Mouse (Mus musculus) limb, embryonic 12.5 days (tissue): ENCODE measurements at regions not wholly inside any gene's neighbourhood (a gene's known extent, or its start where the extent isn't known, plus 50 kb on each side); places are given as distances from the start of the nearest gene placed in this dataset.
A peak's percentile ranks its signal among the peaks of the same experiment; 100 is the strongest.

Experiments
- ATAC-seq: fragments of 200-750 bp; cut with Nextera tagmentation; 2 replicates; pipeline ENCODE4 v1.8.0; 2017; ENCODE audit warnings: low read depth, moderate TSS enrichment; ENCODE audit not compliant: insufficient number of reproducible peaks, insufficient read depth, low FRiP score, low TSS enrichment
- H3K27ac ChIP-seq: fragments of 300-500 bp; sonication (generic); 2 replicates; pipeline ENCODE4 v1.5.1; 2016; ENCODE audit warnings: mild to moderate bottlenecking, moderate library complexity
- H3K27me3 ChIP-seq: fragments of 300-500 bp; sonication (generic); 2 replicates; pipeline ENCODE4 v1.6.1; 2016; ENCODE audit warnings: mild to moderate bottlenecking, moderate library complexity
- H3K36me3 ChIP-seq: fragments of 300-500 bp; sonication (generic); 2 replicates; pipeline ENCODE4 v1.6.1; 2016; ENCODE audit warnings: mild to moderate bottlenecking, moderate library complexity
- H3K4me1 ChIP-seq: fragments of 300-500 bp; sonication (generic); replicated peaks from 2 replicates; pipeline ENCODE4 v1.6.1; 2016
- H3K4me2 ChIP-seq: fragments of 300-500 bp; sonication (generic); 2 replicates; pipeline ENCODE4 v1.6.1; 2016; ENCODE audit warnings: mild to moderate bottlenecking, moderate library complexity
- H3K4me3 ChIP-seq: fragments of 300-500 bp; sonication (generic); replicated peaks from 2 replicates; pipeline ENCODE4 v1.5.1; 2016; ENCODE audit warnings: mild to moderate bottlenecking
- H3K9ac ChIP-seq: fragments of 300-500 bp; sonication (generic); replicated peaks from 2 replicates; pipeline ENCODE4 v1.6.1; 2016; ENCODE audit warnings: mild to moderate bottlenecking, moderate library complexity
- H3K9me3 ChIP-seq: fragments of 300-500 bp; sonication (generic); 2 replicates; pipeline ENCODE4 v1.6.1; 2016; ENCODE audit warnings: mild to moderate bottlenecking, moderate library complexity
- WGBS: fragments of 180-500 bp; shearing (Covaris S2); methylation state at CpG from one replicate; pipeline ENCODE4 v1.1.7; 2016; 5-methylcytosine and 5-hydroxymethylcytosine counted together

DNA sequence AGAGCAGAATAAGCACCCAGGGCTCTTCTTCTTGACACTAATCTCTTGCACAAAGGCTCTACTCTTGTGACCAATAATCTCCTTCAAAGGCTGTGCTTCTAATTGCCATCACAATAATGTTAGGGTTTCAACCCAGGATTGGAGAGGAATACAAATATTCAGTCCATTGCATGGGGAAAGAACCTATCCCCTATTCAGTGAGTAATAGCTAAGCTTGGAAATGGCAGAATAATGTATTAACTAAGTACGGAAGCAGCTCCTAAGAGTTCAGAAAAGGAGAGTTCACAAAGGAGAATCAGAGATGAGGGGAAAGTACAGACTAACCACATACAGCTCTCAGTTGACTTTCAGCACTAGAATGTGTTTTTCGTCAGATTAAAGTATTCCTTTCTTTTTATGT lies 544.3 kb downstream of the Nfib start:
- Histone ChIP-seq H3K36me3 (no peaks in the 10 kb centered on the region), H3K9me3 (no peaks in the 10 kb centered on the region), H3K4me2 (no peak overlapping the region), H3K27ac (no peak overlapping the region), H3K4me1 (peaks cover 8% of the 10 kb centered on the region), H3K4me3 (no peak overlapping the region), H3K27me3 (no peaks in the 10 kb centered on the region), H3K9ac (no peak overlapping the region)
- ATAC-seq = no peak
- 86% methylated on average over 2 of the region's 2 CpGs for WGBS

DNA sequence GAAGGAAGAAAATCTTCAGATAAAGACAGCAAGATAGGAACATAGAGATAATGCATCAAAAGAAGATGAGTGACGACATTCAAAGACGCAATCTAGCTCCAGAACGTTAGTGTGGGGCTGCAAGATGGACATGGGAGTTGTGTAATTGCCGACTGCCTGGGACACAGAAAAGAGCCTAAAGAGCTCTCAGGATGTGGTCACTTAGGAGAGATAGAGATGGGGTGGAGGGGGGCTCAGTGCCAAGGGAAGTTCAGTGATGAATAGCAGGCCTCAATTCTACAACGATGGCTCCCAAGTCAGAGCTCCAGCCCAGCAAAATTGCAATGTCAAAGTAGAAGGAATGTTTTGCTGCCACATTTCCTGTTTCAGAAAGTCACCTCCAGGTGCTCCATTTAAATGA lies 545.3 kb downstream of the Nfib start:
- Histone ChIP-seq H3K27ac (no peak overlapping the region), H3K4me2 (no peak overlapping the region), H3K4me1 (peaks cover 18% of the 10 kb centered on the region), H3K9me3 (no peaks in the 10 kb centered on the region), H3K4me3 (no peak overlapping the region), H3K9ac (no peak overlapping the region), H3K27me3 (no peaks in the 10 kb centered on the region), H3K36me3 (no peaks in the 10 kb centered on the region)
- 70% methylated on average over 5 of the region's 5 CpGs for WGBS
- ATAC-seq = no peak

DNA sequence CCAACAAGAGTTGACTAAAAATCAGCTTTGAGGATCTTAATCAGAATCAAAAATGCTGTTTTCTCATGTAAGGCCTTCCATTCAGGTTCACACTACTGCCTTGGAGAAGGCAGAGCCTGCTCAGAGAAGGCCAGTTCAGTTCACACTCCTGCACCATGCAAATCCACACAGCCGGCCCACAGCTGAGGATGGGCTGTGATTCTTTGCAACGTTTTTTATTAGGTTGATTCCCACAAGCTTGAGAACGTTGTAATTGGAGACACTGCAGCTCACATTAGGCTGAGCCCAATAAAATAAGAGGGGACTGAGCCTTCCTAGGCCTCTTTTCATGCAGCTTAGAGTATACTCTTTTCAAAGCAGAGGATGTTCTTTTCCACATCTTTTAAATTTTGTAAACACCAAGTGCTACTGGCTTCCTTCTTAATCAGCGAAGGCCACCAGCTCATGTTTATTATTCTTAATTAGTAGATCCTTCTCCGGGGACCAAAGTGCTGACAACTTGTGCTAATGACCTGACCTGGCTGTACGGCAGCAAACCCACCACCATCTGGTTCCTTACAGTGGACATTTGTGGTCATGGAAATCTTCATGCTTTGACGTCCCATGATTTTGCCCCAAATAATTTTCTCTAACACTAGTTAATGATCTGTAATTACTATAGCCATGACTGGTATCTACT lies 549.8 kb downstream of the Nfib start:
- 12% methylated on average over 7 of the region's 7 CpGs for WGBS
- peak; percentile 68; the same call in 1 of the 2 replicates for ATAC-seq
- H3K4me1 ChIP-seq = peaks cover 36% of the 10 kb centered on the region
- peak overlapping the region; percentile 43; the same call in 1 of the 2 replicates for H3K27ac ChIP-seq
- H3K9me3 ChIP-seq = no peaks in the 10 kb centered on the region
- H3K27me3 ChIP-seq = no peaks in the 10 kb centered on the region
- no peak overlapping the region for H3K4me3 ChIP-seq
- H3K4me2 ChIP-seq = no peak overlapping the region
- H3K36me3 ChIP-seq = no peaks in the 10 kb centered on the region
- H3K9ac ChIP-seq = no peak overlapping the region

DNA sequence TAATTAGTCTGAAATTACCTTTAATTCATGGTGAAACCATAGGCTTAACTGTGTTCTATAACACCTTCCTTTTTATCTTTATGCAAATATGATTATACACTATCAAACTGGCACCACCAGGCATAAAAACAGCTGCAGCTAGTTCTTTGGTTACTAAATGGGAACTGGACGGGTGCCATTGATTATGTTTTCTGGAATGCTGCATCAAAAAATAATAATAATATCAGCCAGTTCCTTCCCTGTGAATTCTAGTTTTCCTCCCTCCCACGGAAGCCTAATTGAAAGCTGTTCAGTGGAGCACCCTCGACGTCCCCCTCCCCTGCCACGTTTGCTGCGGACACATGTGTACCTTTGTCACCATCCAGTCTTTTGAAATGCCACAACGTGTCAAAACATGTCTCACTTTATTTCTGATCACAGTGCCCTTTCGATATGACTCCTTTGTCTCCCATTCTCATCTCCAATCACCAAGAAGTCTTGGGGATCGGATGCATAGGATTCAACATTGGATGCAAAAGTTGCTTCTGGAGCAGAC lies 551.5 kb downstream of the Nfib start:
- Histone ChIP-seq H3K4me2 (no peak overlapping the region), H3K4me1 (peaks cover 41% of the 10 kb centered on the region), H3K27ac (no peak overlapping the region), H3K36me3 (no peaks in the 10 kb centered on the region), H3K9me3 (no peaks in the 10 kb centered on the region), H3K9ac (no peak overlapping the region), H3K4me3 (no peak overlapping the region), H3K27me3 (no peaks in the 10 kb centered on the region)
- 49% methylated on average over 9 of the region's 9 CpGs for whole genome bisulfite sequencing
- no peak for ATAC-seq

DNA sequence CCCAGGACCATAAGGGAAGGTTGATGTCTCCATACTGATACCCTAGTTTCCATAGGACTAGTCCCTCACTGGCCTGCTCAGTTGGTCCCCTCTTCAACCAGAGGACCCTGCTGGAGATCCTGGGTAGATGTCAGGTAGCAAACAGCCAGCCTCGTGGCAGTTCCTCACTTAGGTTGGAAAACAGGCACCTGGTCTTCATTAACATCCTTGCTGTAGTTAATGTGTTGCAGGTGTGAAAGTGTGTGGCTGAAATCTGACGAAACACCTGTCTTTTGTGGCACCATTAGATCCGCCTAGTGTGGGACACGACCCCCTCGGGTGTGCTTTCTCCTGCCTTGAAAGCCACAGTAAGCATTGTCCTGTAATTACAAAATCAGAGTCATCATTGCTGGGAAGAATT lies 551.9 kb downstream of the Nfib start:
- Histone ChIP-seq H3K4me1 (peaks cover 44% of the 10 kb centered on the region), H3K36me3 (no peaks in the 10 kb centered on the region), H3K9me3 (no peaks in the 10 kb centered on the region), H3K9ac (no peak overlapping the region), H3K27ac (peak overlapping the region; percentile 62; the same call in 1 of the 2 replicates), H3K4me3 (no peak overlapping the region), H3K27me3 (no peaks in the 10 kb centered on the region), H3K4me2 (0 out of 2 replicates have a peak overlapping the region, but pooled peaks have one; percentile 10)
- 5% methylated on average over 5 of the region's 5 CpGs for WGBS
- 0 out of 2 replicates have a peak, but pooled peaks have one; percentile 73 for ATAC-seq

DNA sequence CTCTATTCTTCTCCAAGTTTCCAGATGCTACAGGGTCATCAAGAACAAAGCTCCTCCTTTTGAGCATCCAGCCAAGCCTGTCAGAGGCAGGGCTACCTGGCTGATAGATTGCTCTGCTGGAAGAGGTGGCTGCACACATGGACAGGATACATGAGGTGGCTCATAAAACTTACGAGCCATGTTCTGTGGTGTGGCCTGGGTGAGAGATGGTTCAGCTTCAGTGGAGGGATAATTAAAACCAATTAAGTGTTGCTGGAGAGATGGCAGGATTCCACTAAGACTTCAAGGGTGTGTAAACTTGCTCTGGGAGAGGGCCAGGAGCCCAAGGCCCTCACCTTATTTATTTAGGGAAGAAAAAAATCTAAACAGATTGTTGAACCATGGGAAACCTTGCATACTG lies 555.6 kb downstream of the Nfib start:
- Histone ChIP-seq H3K4me2 (no peak overlapping the region), H3K4me1 (peaks cover 39% of the 10 kb centered on the region), H3K9me3 (no peaks in the 10 kb centered on the region), H3K9ac (no peak overlapping the region), H3K27me3 (no peaks in the 10 kb centered on the region), H3K36me3 (no peaks in the 10 kb centered on the region), H3K27ac (no peak overlapping the region), H3K4me3 (no peak overlapping the region)
- ATAC-seq = no peak
- WGBS = 31% methylated on average over 1 of the region's 1 CpGs

DNA sequence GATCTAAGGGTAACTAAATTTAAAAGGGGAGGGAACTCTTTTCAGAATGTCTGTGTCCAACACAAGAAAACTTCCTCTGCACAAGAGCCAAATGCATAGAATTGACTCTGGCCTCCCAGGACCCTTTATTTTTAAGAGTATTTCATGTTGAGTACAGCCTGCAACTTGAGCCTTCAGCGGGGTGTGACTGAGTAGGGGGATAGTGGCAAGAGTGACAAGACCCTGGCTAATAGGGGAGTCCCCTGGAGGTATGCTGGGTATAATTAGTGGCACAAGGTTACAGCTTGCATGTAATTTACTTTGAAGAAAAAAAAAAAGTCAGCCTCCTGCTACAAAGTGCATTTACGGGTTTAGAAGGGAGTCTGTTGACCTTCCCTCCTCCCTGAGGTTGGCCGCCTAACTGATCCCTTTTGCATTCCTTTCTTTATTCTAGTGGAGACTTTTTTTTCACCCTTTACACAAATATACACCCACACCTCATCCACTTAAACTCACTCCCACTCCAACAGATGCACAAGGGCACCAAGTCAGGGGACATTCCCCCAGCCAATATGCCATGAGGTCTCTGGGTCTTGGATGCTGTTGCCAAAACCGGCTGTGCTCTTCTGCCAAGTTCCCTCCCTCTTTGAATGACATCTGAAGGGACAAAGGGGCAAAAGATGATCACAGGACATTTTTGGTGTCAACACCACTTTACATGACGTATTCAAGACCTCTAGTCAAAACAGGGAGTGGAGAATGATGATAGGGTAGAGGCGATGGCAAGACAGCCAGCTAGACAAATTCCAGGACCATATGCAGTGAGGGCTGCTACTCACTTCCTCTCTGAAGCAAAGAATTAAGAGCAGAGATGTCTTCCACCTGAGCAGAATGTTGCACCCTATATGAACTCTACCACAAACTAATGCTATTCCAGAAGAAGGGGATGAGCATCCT lies 557.2 kb downstream of the Nfib start:
- peak; percentile 89 for ATAC-seq
- Histone ChIP-seq H3K27ac (peak overlapping the region; percentile 76), H3K9me3 (no peaks in the 10 kb centered on the region)

DNA sequence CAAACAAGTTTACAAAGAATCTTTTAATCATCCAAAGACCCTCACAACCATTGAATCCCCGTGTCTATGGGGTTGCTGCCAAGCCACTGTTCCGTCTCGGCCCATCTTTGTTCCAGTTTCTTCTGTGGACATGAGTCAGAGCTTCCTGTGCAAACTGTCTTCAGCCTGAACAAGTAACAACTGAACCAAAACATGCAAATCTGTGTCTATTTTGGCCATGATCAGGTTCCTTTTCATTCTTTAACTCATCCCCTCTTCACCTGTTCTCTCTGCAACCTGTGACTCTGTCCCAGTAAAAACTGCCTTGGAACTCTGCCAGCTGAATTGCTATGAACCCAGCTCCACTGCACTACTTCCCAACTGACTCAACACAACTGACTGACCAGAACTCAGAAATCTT lies 563.2 kb downstream of the Nfib start:
- no peaks in the 10 kb centered on the region; the same call in 1 of the 2 replicates for H3K4me1 ChIP-seq
- H3K9me3 ChIP-seq = no peaks in the 10 kb centered on the region
- H3K27ac ChIP-seq = 0 out of 2 replicates have a peak overlapping the region, but pooled peaks have one; percentile 17
- H3K9ac ChIP-seq = no peak overlapping the region
- WGBS = 93% methylated on average over 3 of the region's 3 CpGs
- H3K27me3 ChIP-seq = no peaks in the 10 kb centered on the region
- H3K4me2 ChIP-seq = no peak overlapping the region
- no peak for ATAC-seq
- H3K36me3 ChIP-seq = no peaks in the 10 kb centered on the region
- no peak overlapping the region for H3K4me3 ChIP-seq

More for the DNA sequence above, 557.2 kb downstream of the Nfib start:
- Histone ChIP-seq H3K4me3 (no peak overlapping the region), H3K27me3 (no peaks in the 10 kb centered on the region), H3K4me1 (peaks cover 28% of the 10 kb centered on the region), H3K4me2 (no peak overlapping the region), H3K9ac (no peak overlapping the region), H3K36me3 (no peaks in the 10 kb centered on the region)
- 24% methylated on average over 6 of the region's 6 CpGs for WGBS

DNA sequence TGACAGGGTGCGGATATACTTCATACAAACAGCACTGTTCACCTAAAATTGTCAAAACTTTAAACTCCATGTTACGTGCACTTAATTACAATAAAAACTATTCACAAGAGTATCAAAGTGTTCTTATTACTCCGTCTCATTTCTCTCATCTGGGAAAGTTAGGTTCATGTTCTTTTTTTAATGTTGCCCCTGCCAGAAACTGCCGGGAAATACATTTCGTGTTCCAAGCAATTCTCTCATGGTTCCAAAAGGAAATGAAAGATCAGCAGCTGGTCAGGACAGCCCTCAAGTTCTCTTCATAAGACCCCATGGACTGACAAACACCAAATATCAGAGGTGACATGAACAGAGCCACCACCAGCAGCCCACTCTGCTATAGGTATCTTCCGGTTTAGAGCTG lies 565.7 kb downstream of the Nfib start:
- no peak overlapping the region for H3K9ac ChIP-seq
- H3K36me3 ChIP-seq = no peaks in the 10 kb centered on the region
- no peaks in the 10 kb centered on the region for H3K9me3 ChIP-seq
- H3K4me1 ChIP-seq = no peaks in the 10 kb centered on the region
- ATAC-seq = no peak
- WGBS = 84% methylated on average over 6 of the region's 6 CpGs
- no peaks in the 10 kb centered on the region for H3K27me3 ChIP-seq
- H3K4me3 ChIP-seq = no peak overlapping the region
- no peak overlapping the region for H3K27ac ChIP-seq
- H3K4me2 ChIP-seq = no peak overlapping the region

DNA sequence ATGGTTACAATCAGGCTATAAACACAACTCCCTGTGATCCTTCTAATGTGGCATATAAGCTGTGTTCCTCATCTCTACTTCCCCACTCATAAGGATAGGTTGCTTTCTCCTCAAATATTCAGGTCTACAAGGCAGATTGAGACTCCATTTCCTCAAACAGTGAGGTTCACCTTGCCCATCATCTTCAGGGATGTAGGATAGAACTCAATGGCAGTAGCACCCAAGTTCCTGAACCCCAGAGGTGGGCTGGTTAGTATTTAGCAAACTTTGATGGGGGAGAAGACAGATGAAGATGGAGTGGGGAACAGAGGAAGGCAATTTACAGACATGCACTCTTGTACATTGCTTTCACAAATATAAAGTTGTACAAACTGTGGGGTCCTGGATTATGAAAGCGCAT lies 566.5 kb downstream of the Nfib start:
- Histone ChIP-seq H3K4me3 (no peak overlapping the region), H3K9ac (no peak overlapping the region), H3K27ac (no peak overlapping the region), H3K4me1 (no peaks in the 10 kb centered on the region), H3K27me3 (no peaks in the 10 kb centered on the region), H3K36me3 (no peaks in the 10 kb centered on the region), H3K4me2 (no peak overlapping the region), H3K9me3 (no peaks in the 10 kb centered on the region)
- ATAC-seq = no peak
- WGBS = 97% methylated on average over 1 of the region's 1 CpGs

DNA sequence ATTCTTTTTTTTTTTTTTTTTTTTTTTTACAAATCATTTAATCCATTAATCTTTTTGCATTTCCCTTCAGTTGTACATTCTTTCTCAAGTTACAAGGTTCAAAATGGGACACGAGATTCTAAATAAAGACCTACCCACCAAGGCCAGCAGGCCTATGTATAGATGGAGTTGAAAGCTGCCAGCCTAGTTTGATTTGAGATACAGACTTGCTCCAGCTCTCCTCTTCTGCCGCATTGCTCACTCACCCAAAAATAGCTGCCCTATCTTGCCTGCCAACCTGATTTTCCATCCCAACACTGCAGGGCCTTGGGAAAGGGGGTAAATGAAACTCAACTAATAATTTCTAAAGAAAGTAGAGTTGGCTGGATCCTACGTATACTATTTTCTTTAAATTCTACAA lies 572.7 kb downstream of the Nfib start:
- Histone ChIP-seq H3K27ac (no peak overlapping the region), H3K9ac (no peak overlapping the region), H3K4me2 (no peak overlapping the region), H3K36me3 (no peaks in the 10 kb centered on the region), H3K4me1 (no peaks in the 10 kb centered on the region), H3K27me3 (no peaks in the 10 kb centered on the region), H3K9me3 (no peaks in the 10 kb centered on the region), H3K4me3 (no peak overlapping the region)
- ATAC-seq = no peak
- 87% methylated on average over 3 of the region's 3 CpGs for WGBS
